Comparison of ENCODE assay signal across 34 mouse cellular contexts in genomic region chr13:114068421-114068820, GRCm38 (mm10).
"Had no signal": no experiment of that assay in that cellular context is flagged by ENCODE, and none has a peak within 500 bp of the region (broad histone marks: within the 10 kb centered on the region; RNA-seq: fewer than 3 reads in every experiment).

No protein-coding gene starts in this region.

- H3K4me3 ChIP-seq: heart, embryonic 10.5 days; heart, embryonic 12.5 days; heart, embryonic 13.5 days; heart, embryonic 15.5 days; hindbrain, embryonic 10.5 days; hindbrain, embryonic 12.5 days; hindbrain, embryonic 13.5 days; hindbrain, embryonic 15.5 days; intestine, embryonic 15.5 days; kidney, embryonic 15.5 days; layer of hippocampus, adult 2 months had no signal

- H3K9ac ChIP-seq: heart, embryonic 12.5 days; heart, embryonic 13.5 days; heart, embryonic 15.5 days; hindbrain, embryonic 12.5 days; hindbrain, embryonic 13.5 days; hindbrain, embryonic 14.5 days; hindbrain, embryonic 15.5 days; intestine, embryonic 15.5 days; kidney, embryonic 15.5 days had no signal

- H3K4me1 ChIP-seq: heart, embryonic 15.5 days; hindbrain, embryonic 10.5 days; hindbrain, embryonic 12.5 days; hindbrain, embryonic 13.5 days; hindbrain, embryonic 15.5 days; intestine, embryonic 15.5 days; kidney, embryonic 15.5 days had no signal

- DNase-seq: heart, postnatal 10 days; heart, postnatal 14 days; heart, postnatal 36 days; kidney, adult 11 months; kidney, adult 18-20 months; kidney, adult 2 months; kidney, adult 8-10 months; kidney, adult 9 months; kidney, postnatal 10 days; kidney, postnatal 14 days; kidney, postnatal 25 days; kidney, postnatal 36 days; kidney, postnatal 4 days; layer of hippocampus, adult 9-11 months; layer of hippocampus, postnatal 36 days had no signal

- H3K4me2 ChIP-seq: heart, embryonic 11.5 days; heart, embryonic 12.5 days; heart, embryonic 13.5 days; heart, embryonic 15.5 days; hindbrain, embryonic 12.5 days; hindbrain, embryonic 13.5 days; hindbrain, embryonic 14.5 days; hindbrain, embryonic 15.5 days; intestine, embryonic 15.5 days; kidney, embryonic 15.5 days had no signal

- ATAC-seq: hindbrain, embryonic 16.5 days; hindbrain, postnatal 0 days; inflammation-experienced regulatory T-cells, adult 6 months; intestine, embryonic 15.5 days; intestine, embryonic 16.5 days; intestine, postnatal 0 days had no signal

- H3K27ac ChIP-seq: heart, embryonic 10.5 days; heart, embryonic 13.5 days; heart, embryonic 15.5 days; hindbrain, embryonic 10.5 days; hindbrain, embryonic 12.5 days; hindbrain, embryonic 13.5 days; hindbrain, embryonic 14.5 days; hindbrain, embryonic 15.5 days; hindbrain, postnatal 0 days; intestine, embryonic 15.5 days; kidney, embryonic 15.5 days; kidney, postnatal 0 days; layer of hippocampus, adult 2 months had no signal

- H3K27me3 ChIP-seq: heart, embryonic 12.5 days; heart, embryonic 13.5 days; heart, embryonic 15.5 days; hindbrain, embryonic 12.5 days; hindbrain, embryonic 13.5 days; hindbrain, embryonic 15.5 days; intestine, embryonic 15.5 days; kidney, embryonic 15.5 days had no signal

- H3K36me3 ChIP-seq: heart, embryonic 10.5 days; heart, embryonic 12.5 days; heart, embryonic 15.5 days; hindbrain, embryonic 10.5 days; hindbrain, embryonic 12.5 days; hindbrain, embryonic 13.5 days; hindbrain, embryonic 15.5 days; intestine, embryonic 15.5 days; kidney, embryonic 15.5 days had no signal

- H3K9me3 ChIP-seq: heart, embryonic 10.5 days; heart, embryonic 12.5 days; heart, embryonic 13.5 days; heart, embryonic 15.5 days; hindbrain, embryonic 10.5 days; hindbrain, embryonic 12.5 days; hindbrain, embryonic 13.5 days; hindbrain, embryonic 15.5 days; intestine, embryonic 15.5 days; kidney, embryonic 15.5 days had no signal
